Mouse (Mus musculus) heart, adult 2 months (tissue): ENCODE measurements around the gene Crat. TPM values are rescaled to one million over a fixed set of nuclear protein-coding genes. Genes with fewer than 3 reads are reported as not detected.
"Not testable (repeated sequence)": the region's sequence is repeated elsewhere in the genome, so short reads cannot be mapped to it uniquely, and the experiment has no call there.

Experiments used
- DNase-seq, 2 experiments: peaks; one replicate each; pipeline ENCODE4 v3.0.0; 2021
- H3K27ac ChIP-seq: fragments of 200-600 bp; 2 replicates; pipeline ENCODE4 v1.8.1; 2022
- H3K27me3 ChIP-seq: fragments of 200-500 bp; 2 replicates; pipeline ENCODE4 v1.6.1; 2012; ENCODE audit warnings: mild to moderate bottlenecking, low read length, inconsistent platforms, mixed read lengths; ENCODE audit not compliant: control insufficient read depth, insufficient read depth
- H3K36me3 ChIP-seq: fragments of 200-500 bp; 2 replicates; pipeline ENCODE4 v1.6.1; 2012; ENCODE audit warnings: low read length, inconsistent platforms; ENCODE audit not compliant: control insufficient read depth, insufficient read depth
- H3K4me1 ChIP-seq: fragments of 200-500 bp; 2 replicates; pipeline ENCODE4 v1.6.1; 2011; ENCODE audit warnings: low read length; ENCODE audit not compliant: control insufficient read depth, insufficient read depth
- H3K4me3 ChIP-seq: fragments of 200-600 bp; 2 replicates; pipeline ENCODE4 v1.8.1; 2022
- H3K79me2 ChIP-seq: fragments of 200-500 bp; replicated peaks from 2 replicates; pipeline ENCODE4 v1.6.1; 2012; ENCODE audit warnings: mild to moderate bottlenecking, inconsistent platforms, low read length, moderate library complexity, mixed read lengths; ENCODE audit not compliant: control insufficient read depth, insufficient read depth
- H3K9ac ChIP-seq: fragments of 200-500 bp; 2 replicates; pipeline ENCODE4 v1.6.1; 2012; ENCODE audit warnings: low read depth, mild to moderate bottlenecking, control low read depth, inconsistent platforms, low read length, mixed read lengths
- CTCF ChIP-seq: fragments of 200-600 bp; IDR thresholded peaks from 2 replicates; pipeline ENCODE4 v1.8.1; 2022; ENCODE audit warnings: antibody characterized with exemption, mild to moderate bottlenecking, moderate library complexity
- EP300 ChIP-seq: fragments of 200-500 bp; IDR thresholded peaks from 2 replicates; pipeline ENCODE4 v1.6.1; 2011; ENCODE audit warnings: low read depth, low read length, control low read depth; ENCODE audit not compliant: insufficient read depth
- POLR2A ChIP-seq: fragments of 200-500 bp; IDR thresholded peaks from 2 replicates; pipeline ENCODE4 v1.6.1; 2011; ENCODE audit warnings: mild to moderate bottlenecking, low read depth, low read length, control low read depth; ENCODE audit not compliant: insufficient read depth
- WGBS: fragments of 180-500 bp; shearing (Covaris S2); methylation state at CpG from one replicate; pipeline ENCODE4 v1.1.7; 2018; 5-methylcytosine and 5-hydroxymethylcytosine counted together
- intact Hi-C: fragments of 180-260 bp; cut with DNase I; formaldehyde crosslinking; loops from one replicate; pipeline ENCODE4 v1.15.1; 2025
- polyA plus RNA-seq: library from polyadenylated mRNA; depleted of rRNA; stranded (reverse); fragments of >200 nt; gene quantifications from 2 replicates; pipeline ENCODE4 v1.2.3, GENCODE M21; 2012
- total RNA-seq, 2 experiments: library from RNA; stranded (reverse); gene quantifications; 2 replicates each; pipeline ENCODE4 v1.2.3; 2021

Gene Crat
- total and polyA plus RNA-seq, 3 experiments: 452 to 695 (median 542) TPM

DNA sequence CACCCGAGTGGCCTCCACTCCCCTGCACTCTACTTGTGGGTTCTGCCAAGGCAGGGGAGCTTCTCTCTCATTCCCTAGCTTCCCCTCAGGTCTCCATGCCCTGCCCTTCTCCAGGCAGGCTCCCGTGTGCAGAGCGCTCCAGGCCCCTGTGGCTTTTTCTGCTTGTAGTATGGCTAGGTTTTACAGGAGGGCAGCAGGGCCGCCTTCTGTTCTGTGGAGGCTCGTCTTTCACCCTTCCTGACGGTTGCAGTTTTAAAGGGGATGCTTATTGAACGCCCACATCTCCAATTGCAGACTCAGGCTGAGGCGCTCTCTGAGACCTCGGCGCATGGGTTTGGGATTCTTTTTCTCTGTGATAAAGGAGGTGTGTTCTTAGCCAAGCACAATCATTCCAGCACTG, 3.5 kb upstream of the Crat start:
- peaks cover 4% of the 10 kb centered on the region for H3K79me2 ChIP-seq
- H3K9ac ChIP-seq: no peak overlapping the region
- 39% methylated on average over 10 of the region's 10 CpGs for WGBS
- no peak overlapping the region for H3K27ac ChIP-seq
- no peak for DNase-seq
- H3K27me3 ChIP-seq: no peaks in the 10 kb centered on the region
- TF ChIP-seq EP300: no peak
- TF ChIP-seq POLR2A: no peak
- TF ChIP-seq CTCF: no peak
- H3K4me3 ChIP-seq: no peak overlapping the region
- H3K36me3 ChIP-seq: no peaks in the 10 kb centered on the region
- peaks cover 3% of the 10 kb centered on the region for H3K4me1 ChIP-seq
- intact Hi-C loops: no loop called here

GRCm38 (mm10) chr2:30418259-30418658, 2.6 kb upstream of the Crat start:
- Histone ChIP-seq H3K27ac (no peak overlapping the region), H3K36me3 (no peaks in the 10 kb centered on the region), H3K79me2 (peaks cover 1% of the 10 kb centered on the region), H3K4me3 (no peak overlapping the region), H3K4me1 (peaks cover 7% of the 10 kb centered on the region), H3K9ac (no peak overlapping the region), H3K27me3 (no peaks in the 10 kb centered on the region)
- DNase-seq: no peak
- TF ChIP-seq EP300 (no peak), POLR2A (no peak), CTCF (no peak)
- 75% methylated on average over 6 of the region's 6 CpGs for WGBS
- intact Hi-C loops: no loop called here

DNA sequence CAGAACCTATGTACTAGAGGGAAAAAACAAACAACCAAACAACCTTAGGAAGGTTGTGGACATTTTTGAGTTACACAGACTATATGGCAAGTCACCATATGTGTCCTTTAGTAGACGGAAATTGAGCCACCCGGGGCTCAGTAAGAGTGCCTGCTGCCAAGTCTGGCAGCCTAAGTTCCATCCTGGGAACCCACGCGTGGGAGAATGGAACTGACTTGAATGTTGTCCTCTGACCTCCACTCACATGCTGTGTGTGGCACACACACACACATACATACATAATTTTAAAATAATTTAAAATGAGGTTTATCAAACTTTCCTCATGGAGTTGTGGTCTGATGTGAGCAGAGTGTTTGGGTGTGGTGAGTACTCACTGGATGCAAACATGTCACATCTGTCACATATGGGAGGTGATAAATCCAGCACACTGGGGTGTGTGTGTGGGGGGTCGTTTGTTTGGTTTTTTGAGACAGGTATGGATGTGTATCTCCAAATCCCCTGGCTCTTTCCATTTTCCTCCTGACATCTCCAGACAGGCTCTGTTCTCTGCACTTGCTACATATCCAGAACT, 2.1 kb upstream of the Crat start:
- H3K4me1 ChIP-seq: peaks cover 7% of the 10 kb centered on the region
- no peak overlapping the region for H3K4me3 ChIP-seq
- no peaks in the 10 kb centered on the region for H3K36me3 ChIP-seq
- intact Hi-C loops: no loop called here
- H3K9ac ChIP-seq: no peak overlapping the region
- TF ChIP-seq EP300 (no peak), POLR2A (no peak), CTCF (no peak)
- H3K27me3 ChIP-seq: no peaks in the 10 kb centered on the region
- 28% methylated on average over 5 of the region's 5 CpGs for WGBS
- DNase-seq: no peak
- H3K27ac ChIP-seq: no peak overlapping the region
- H3K79me2 ChIP-seq: peaks cover 1% of the 10 kb centered on the region

DNA sequence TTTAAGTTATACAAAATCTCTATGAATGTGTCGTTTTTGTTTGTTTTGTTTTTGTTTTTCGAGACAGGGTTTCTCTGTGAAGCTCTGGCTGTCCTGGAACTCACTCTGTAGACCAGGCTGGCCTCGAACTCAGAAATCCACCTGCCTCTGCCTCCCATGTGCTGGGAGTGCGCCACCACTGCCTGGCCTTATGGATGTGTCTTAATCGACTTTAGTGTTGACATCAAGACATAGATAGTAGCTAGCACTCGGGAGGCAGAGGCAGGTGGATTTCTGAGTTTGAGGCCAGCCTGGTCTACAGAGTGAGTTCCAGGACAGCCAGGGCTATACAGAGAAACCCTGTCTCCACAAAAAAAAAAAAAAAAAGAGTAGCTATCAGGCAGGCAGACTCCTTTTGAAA, 1.5 kb upstream of the Crat start:
- H3K27ac ChIP-seq, H3K9ac ChIP-seq, H3K4me1 ChIP-seq, H3K27me3 ChIP-seq, H3K79me2 ChIP-seq, intact Hi-C loops, H3K36me3 ChIP-seq, DNase-seq, H3K4me3 ChIP-seq: not testable (repeated sequence)
- 65% methylated on average over 6 of the region's 6 CpGs for WGBS

- intact Hi-C loops: no loop called here
- Histone ChIP-seq H3K36me3 (no peaks in the 10 kb centered on the region), H3K79me2 (peaks cover 1% of the 10 kb centered on the region), H3K27me3 (no peaks in the 10 kb centered on the region), H3K4me3 (peak overlapping the region; percentile 79), H3K27ac (peak overlapping the region; percentile 97), H3K4me1 (peaks cover 7% of the 10 kb centered on the region), H3K9ac (peak overlapping the region; percentile 74)
- TF ChIP-seq POLR2A (no peak), CTCF (no peak), EP300 (no peak)
- under 1% methylated on average over 7 of the region's 7 CpGs for WGBS
- DNase-seq: no peak
Measured at GRCm38 (mm10) chr2:30416649-30416965, 994 bp upstream of the Crat start.

DNA sequence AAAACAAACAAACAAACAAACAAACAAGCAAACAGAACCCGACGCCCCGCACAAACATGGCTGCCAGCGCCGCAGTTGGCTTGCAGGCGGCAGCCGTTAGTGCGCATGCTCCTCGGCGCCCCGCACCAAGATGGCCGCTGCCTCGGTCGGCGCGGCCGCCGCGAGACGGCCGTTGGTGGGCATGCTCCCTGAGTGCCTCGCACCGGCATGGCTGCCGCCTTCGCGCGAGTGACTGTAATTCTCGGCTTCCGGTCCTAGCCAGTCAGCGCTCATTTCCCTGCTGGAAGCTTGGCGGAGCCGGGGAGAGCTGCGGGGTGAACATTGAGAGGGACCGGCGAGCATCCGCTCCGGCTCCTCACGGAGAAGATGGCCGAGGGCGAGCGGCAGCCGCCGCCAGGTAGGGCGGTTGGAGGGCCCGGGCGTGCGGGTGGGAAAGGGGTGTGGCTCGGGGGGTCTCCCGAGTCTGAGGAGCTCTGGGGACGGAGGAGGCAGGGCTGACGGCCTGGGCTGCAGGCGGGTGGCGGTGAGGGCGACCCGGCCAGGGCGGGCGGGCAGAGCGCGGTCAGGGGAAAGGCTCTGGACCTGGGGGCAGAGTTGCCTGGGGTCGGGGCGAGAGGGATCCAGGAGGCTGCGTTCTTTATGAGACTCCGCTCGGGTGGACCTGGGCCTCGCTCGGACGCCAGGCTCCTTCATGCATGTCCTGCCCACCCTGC, 479 bp upstream of the Crat start, which contains the start of gene Ptpa:
Gene Ptpa (plus strand): TSS at position 104 of the 713 bp plus-strand sequence.
- intact Hi-C loops: loop anchor here (1.0 to 2.0 kb wide), 2 partner anchors 24 to 51 kb away; partner anchors contain the start of genes Dolpp1 and Miga2
- H3K9ac ChIP-seq: peak within 1 kb of the TSS; percentile 94
- peaks cover 1% of the 10 kb centered on the region for H3K79me2 ChIP-seq
- H3K27me3 ChIP-seq: no peaks in the 10 kb centered on the region
- peak within 1 kb of the TSS; percentile 97 for H3K27ac ChIP-seq
- no peaks in the 10 kb centered on the region for H3K36me3 ChIP-seq
- peak; percentile 94 for DNase-seq
- TF ChIP-seq POLR2A (peak; percentile 39; the same call in 1 of the 2 replicates), CTCF (no peak), EP300 (no peak)
- WGBS: under 1% methylated on average over 67 of the region's 67 CpGs
- peaks cover 7% of the 10 kb centered on the region for H3K4me1 ChIP-seq
- H3K4me3 ChIP-seq: peak within 1 kb of the TSS; percentile 79
